Mouse (Mus musculus) frontal cortex, adult (tissue): ENCODE measurements at regions not wholly inside any gene's neighbourhood (a gene's known extent, or its start where the extent isn't known, plus 50 kb on each side); places are given as distances from the start of the nearest gene placed in this dataset.

ENCODE experiments used
- ATAC-seq: cut with Nextera tagmentation; 2 replicates; pipeline ENCODE4 v1.9.2; 2017; ENCODE audit warnings: mild to moderate bottlenecking, moderate library complexity, mixed read lengths; ENCODE audit not compliant: low TSS enrichment

DNA sequence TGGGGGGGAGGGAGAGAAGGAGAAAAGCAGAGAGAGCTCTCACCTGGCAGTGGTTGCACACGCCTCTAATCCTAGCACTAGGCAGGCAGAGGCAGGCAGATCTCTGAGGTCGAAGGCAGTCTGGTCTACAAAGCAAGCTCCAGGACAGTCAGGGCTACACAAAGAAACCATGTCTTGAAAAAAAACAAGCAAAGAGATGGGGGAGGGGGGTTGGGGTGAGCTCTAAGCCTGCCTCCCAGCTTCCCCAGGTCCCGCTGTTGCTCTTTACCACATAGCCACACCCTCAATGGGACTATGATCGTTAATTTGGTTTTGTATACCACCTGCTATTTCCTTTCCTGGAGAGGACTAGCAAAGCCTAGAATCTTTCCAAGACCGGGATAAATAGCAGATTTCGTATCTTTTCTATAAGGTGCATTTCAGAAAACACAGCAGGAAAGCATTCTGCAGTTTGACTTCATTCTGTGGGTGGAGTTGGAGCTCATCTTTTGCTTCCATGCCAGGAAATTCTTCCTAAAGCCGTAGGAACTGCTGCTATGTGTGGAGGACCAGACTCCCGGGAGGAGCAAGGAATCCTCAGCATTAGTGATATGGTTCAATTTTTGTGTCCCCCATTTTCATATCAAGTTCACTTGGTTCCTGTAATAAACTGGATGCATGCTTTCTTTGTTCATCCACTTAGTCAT, 52.7 kb upstream of the Rgma start:
- peak; percentile 89 for ATAC-seq

DNA sequence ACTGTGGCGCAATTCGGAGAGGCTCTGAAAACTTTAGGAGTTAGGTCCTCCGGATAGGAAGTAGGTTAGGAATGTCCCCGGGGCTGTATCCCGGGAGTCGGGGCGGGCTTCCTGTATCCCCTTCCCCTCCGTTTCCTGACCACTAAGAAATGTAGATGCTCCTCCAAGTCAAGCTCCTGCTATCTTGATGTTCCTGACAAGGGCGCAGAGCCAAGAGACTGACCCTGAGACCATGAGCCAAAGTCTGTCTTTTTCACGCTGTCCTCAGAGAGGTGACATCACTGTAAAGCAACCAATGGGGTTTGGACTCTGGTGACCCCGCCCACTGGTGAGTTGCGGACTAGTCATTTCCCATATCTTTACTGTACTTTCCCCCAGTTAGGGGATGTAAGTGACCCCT, 51.8 kb upstream of the Rgma start:
- no peak for ATAC-seq

DNA sequence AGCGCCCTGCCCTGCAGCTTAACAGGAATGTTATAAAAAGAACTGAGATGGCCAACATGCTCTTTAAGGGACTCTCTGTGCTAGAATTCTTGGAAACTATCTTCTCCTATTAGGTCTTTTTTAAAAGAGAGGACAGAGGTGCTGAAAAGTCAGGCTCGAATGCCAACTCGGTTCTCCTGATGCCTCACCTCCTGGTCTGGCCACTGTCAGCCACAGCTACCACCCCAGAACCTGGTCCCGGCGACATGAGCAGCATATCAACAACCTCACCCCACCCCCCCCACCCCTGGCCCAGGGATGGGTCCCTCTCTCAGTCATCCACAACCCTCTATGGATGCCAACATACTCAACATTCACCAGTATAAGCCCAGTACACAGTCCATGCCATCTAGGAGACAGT, 49.8 kb upstream of the Rgma start:
- no peak for ATAC-seq
